Mouse (Mus musculus) layer of hippocampus, adult 8-10 months (tissue): ENCODE data around the gene Osbpl3. TPM values are rescaled to one million over a fixed set of nuclear protein-coding genes. Genes with fewer than 3 reads are reported as not detected.
A peak's percentile ranks its signal among the peaks of the same experiment; 100 is the strongest.

Experiments used
- DNase-seq, 2 experiments: peaks; one replicate each; pipeline ENCODE4 v3.0.0; 2022; ENCODE audit warnings: low spot score in 2 of 2
- total RNA-seq, 4 experiments: library from RNA; stranded (reverse); gene quantifications; 2 replicates each; pipeline ENCODE4 v1.2.4; 2022

The Osbpl3 gene
- total RNA-seq, 4 experiments from 2014 or later: 18.5 to 22.5 (median 19.7) TPM

- DNase-seq: peak; percentile 39 to 49
Measured at GRCm38 (mm10) chr6:50412174-50412573, 43.8 kb downstream of the Osbpl3 start.

GRCm38 (mm10) chr6:50404698-50405097 lies 51.3 kb downstream of the Osbpl3 start:
- no peak for DNase-seq

- no peak for DNase-seq
Measured at GRCm38 (mm10) chr6:50403524-50403923, 52.5 kb downstream of the Osbpl3 start.

GRCm38 (mm10) chr6:50402872-50403271 lies 53.1 kb downstream of the Osbpl3 start:
- no peak for DNase-seq

- no peak for DNase-seq
Measured at GRCm38 (mm10) chr6:50400234-50400633, 55.8 kb downstream of the Osbpl3 start.

GRCm38 (mm10) chr6:50399427-50400195 lies 56.4 kb downstream of the Osbpl3 start:
- no peak for DNase-seq

GRCm38 (mm10) chr6:50398324-50398723 lies 57.7 kb downstream of the Osbpl3 start:
- DNase-seq: no peak

GRCm38 (mm10) chr6:50397116-50397515 lies 58.9 kb downstream of the Osbpl3 start:
- DNase-seq: no peak

GRCm38 (mm10) chr6:50395641-50396312 lies 60.2 kb downstream of the Osbpl3 start:
- DNase-seq: no peak

- no peak for DNase-seq
Measured at GRCm38 (mm10) chr6:50394432-50394831, 61.6 kb downstream of the Osbpl3 start.

GRCm38 (mm10) chr6:50393960-50394359 lies 62.0 kb downstream of the Osbpl3 start:
- no peak for DNase-seq

- DNase-seq: no peak
Measured at GRCm38 (mm10) chr6:50391951-50392350, 64.0 kb downstream of the Osbpl3 start.

GRCm38 (mm10) chr6:50390313-50390712 lies 65.7 kb downstream of the Osbpl3 start:
- DNase-seq: no peak

GRCm38 (mm10) chr6:50387629-50388028 lies 68.4 kb downstream of the Osbpl3 start:
- DNase-seq: no peak

- DNase-seq: no peak
Measured at GRCm38 (mm10) chr6:50386497-50386896, 69.5 kb downstream of the Osbpl3 start.

GRCm38 (mm10) chr6:50385451-50386013 lies 70.5 kb downstream of the Osbpl3 start:
- no peak for DNase-seq

GRCm38 (mm10) chr6:50382711-50383110 lies 73.3 kb downstream of the Osbpl3 start:
- DNase-seq: no peak

GRCm38 (mm10) chr6:50382196-50382595 lies 73.8 kb downstream of the Osbpl3 start:
- DNase-seq: no peak

GRCm38 (mm10) chr6:50381504-50382091 lies 74.4 kb downstream of the Osbpl3 start:
- DNase-seq: no peak

GRCm38 (mm10) chr6:50379740-50380139 lies 76.3 kb downstream of the Osbpl3 start:
- no peak for DNase-seq

GRCm38 (mm10) chr6:50379136-50379535 lies 76.9 kb downstream of the Osbpl3 start:
- DNase-seq: no peak
